Mouse (Mus musculus): ENCODE measurements around the gene Sell. TPM values are rescaled to one million over a fixed set of nuclear protein-coding genes. Genes with fewer than 3 reads are reported as not detected.
"Not testable (repeated sequence)": the region's sequence is repeated elsewhere in the genome, so short reads cannot be mapped to it uniquely, and the experiment has no call there.

The Sell gene
- 0.15 and 0.32 TPM in 2 replicates for polyA plus RNA-seq (2012; rRNA removed)

DNA sequence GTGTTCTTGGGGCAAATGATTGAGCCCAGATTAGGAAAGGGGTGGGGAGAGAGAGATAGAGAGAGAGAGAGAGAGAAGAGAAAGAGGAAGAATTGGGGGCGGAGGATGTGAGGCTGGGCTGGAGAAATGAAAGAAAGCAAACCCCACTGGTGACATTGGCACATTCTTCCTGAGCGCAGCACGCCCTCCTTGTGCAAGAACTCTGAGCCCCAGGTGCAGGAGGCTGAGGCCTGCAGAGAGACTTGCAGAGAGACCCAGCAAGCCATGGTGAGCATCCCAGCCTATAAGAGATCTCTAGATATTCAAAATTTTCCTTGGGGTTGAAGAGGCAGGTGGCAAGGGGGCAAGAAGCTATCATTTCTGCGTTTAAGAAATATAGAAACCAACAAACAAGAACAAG lies at the start of gene Sell:
Sell (plus strand) TSS at position 58 of the 400 bp plus-strand sequence.
- Histone ChIP-seq H3K4me1 (ENCODE audit: control insufficient read depth, insufficient read depth, low read length) (no peaks in the 10 kb centered on the region), H3K27ac (ENCODE audit: insufficient read depth, low read length) (no peak within 1 kb of the TSS), H3K4me3 (ENCODE audit: insufficient read depth, low read length) (no peak within 1 kb of the TSS)
- TF ChIP-seq POLR2A (IDR thresholded peaks at IDR 0.05; ENCODE audit: extremely low read depth, insufficient read depth, low read length) = no peak
- no peak for TF ChIP-seq CTCF (IDR thresholded peaks at IDR 0.05; ENCODE audit: extremely low read depth, insufficient read depth, low read length)

DNA sequence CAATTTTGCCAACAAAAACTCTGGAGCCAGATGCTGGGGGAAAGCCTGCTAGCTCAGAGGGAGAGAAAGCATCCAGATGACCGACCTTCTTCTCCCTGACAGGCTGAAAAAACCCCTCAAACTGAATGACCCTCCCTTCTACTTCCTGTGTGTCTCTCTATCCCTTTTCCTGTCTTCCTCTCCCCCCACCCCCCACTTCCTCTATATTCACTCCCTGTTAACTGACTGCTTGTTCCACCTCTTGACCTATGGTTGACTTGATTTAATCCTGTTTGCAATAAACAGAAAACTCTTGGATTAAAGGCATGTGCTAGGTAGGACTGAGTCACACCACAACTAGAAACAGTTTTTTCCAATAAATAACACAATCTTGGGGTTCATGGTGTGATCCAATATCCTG lies 47.2 kb upstream of the Sell start:
- Histone ChIP-seq H3K27ac (ENCODE audit: insufficient read depth, low read length) (no peak overlapping the region), H3K4me3 (ENCODE audit: insufficient read depth, low read length) (no peak overlapping the region), H3K4me1 (ENCODE audit: control insufficient read depth, insufficient read depth, low read length) (no peaks in the 10 kb centered on the region)
- no peak for TF ChIP-seq POLR2A (IDR thresholded peaks at IDR 0.05; ENCODE audit: extremely low read depth, insufficient read depth, low read length)
- no peak for TF ChIP-seq CTCF (IDR thresholded peaks at IDR 0.05; ENCODE audit: extremely low read depth, insufficient read depth, low read length)

DNA sequence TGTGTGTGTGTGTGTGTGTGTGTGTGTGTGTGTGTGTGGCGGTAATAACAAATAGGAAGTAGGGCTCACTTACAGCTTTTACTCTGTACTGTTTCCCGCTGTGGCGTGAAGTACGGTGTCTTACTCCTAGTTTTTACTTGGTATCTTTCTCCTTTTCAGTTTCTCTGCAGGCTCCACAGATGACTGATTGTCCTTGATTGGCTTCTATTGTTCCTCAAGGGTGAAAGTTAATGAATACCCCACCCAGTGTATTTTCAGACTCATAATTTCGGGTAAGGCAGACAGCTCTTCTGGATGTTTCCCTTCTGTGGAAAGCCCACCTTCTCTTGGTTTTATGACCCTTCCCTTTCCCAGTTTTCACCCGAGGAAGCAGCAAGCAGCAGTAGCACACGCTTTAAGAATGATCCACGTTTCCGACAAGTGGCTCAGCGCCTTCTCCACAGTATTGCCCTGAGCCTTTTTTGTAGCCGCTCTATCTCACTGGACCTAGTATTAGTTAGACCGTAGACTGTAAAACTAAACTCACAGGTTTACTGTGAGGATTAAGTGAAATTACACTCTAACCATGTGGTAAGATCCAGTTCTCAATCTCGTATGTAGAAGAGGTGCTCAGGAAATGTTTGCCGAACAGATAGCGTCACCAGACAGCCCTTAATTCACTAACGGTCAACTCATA lies 43.4 kb upstream of the Sell start:
- Histone ChIP-seq H3K4me1 (ENCODE audit: control insufficient read depth, insufficient read depth, low read length) (no peaks in the 10 kb centered on the region), H3K4me3 (ENCODE audit: insufficient read depth, low read length) (no peak overlapping the region), H3K27ac (ENCODE audit: insufficient read depth, low read length) (no peak overlapping the region)
- no peak for TF ChIP-seq POLR2A (IDR thresholded peaks at IDR 0.05; ENCODE audit: extremely low read depth, insufficient read depth, low read length)
- TF ChIP-seq CTCF (IDR thresholded peaks at IDR 0.05; ENCODE audit: extremely low read depth, insufficient read depth, low read length) = no peak

DNA sequence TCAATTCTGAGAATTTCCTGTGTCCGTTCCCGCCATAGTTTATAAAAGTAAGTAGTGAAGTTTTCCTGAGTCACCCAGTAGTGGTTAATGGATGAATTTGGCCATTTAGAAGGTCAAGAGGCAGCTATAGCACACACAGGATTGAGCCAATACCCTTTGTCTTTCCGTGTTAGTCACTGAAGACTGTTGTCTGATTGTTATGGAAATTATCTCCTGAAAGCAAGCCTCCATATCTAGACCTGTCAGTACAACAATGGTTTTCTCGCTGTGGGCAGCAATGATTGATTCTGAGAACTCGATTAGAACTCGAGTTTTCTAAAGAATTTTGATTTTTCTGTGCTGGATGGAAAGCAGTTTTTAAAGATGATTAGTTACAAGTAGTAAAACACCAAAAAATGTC lies 42.0 kb upstream of the Sell start:
- Histone ChIP-seq H3K4me3 (ENCODE audit: insufficient read depth, low read length) (no peak overlapping the region), H3K27ac (ENCODE audit: insufficient read depth, low read length) (no peak overlapping the region), H3K4me1 (ENCODE audit: control insufficient read depth, insufficient read depth, low read length) (no peaks in the 10 kb centered on the region)
- TF ChIP-seq CTCF (IDR thresholded peaks at IDR 0.05; ENCODE audit: extremely low read depth, insufficient read depth, low read length) = no peak
- TF ChIP-seq POLR2A (IDR thresholded peaks at IDR 0.05; ENCODE audit: extremely low read depth, insufficient read depth, low read length) = no peak

DNA sequence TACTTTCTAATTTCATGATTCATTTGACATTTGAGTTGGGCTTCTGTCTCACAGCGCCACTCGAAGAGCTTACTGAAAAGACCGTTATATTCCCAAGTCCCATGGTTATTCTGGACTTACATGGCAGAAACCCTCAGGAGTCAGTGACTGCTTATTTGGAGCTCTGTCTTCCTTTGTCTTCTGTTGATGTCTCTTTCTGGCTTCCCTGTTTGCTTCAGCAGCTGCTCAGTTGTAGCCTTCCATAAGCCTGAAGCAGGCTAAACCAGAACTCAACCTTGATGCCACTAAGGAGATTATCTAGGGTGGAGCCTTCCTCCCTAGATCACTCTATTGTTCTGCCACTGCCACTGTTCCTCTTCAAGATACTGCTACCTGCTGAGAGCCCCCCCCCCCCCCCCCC lies 41.0 kb upstream of the Sell start:
- H3K4me1 ChIP-seq (ENCODE audit: control insufficient read depth, insufficient read depth, low read length); H3K27ac ChIP-seq (ENCODE audit: insufficient read depth, low read length); H3K4me3 ChIP-seq (ENCODE audit: insufficient read depth, low read length): not testable (repeated sequence)

DNA sequence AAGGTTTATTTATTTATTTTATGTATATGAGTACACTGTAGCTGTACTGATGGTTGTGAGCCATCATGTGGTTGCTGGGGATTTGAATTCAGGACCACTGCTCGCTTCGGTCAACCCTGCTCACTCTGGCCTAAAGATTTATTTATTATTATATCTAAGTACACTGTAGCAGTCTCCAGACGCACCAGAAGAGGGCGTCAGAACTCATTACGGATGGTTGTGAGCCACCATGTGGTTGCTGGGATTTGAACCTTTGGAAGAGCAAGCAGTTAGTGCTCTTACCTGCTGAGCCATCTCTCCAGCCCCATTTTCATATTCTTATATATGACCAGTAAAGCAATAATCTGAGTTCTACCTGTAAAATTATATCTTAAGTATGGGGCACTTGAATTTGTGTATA lies 39.7 kb upstream of the Sell start:
- not testable (repeated sequence) for H3K27ac ChIP-seq (ENCODE audit: insufficient read depth, low read length); H3K4me1 ChIP-seq (ENCODE audit: control insufficient read depth, insufficient read depth, low read length); H3K4me3 ChIP-seq (ENCODE audit: insufficient read depth, low read length)

DNA sequence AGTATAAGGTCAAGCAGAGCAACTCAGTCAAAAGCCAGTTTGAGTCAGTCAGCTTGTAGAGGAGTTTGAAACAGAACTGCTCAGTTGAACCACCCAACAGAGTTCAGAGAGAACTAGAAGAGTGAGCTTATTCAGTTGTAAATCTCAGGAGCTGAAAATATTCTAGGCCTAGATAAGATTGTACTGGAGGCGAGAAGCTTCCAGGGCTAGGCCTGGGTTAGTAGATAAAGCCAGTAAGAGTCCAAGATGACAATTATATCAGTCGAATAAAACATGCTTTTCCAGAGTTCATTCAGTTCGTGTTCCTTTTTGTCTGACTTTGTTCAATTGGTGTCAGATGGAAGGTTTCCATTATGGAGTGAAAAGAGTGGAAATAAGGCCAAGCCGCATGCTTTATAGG lies 36.1 kb upstream of the Sell start:
- no peak overlapping the region for H3K4me3 ChIP-seq (ENCODE audit: insufficient read depth, low read length)
- H3K27ac ChIP-seq (ENCODE audit: insufficient read depth, low read length) = no peak overlapping the region
- TF ChIP-seq POLR2A (IDR thresholded peaks at IDR 0.05; ENCODE audit: extremely low read depth, insufficient read depth, low read length) = no peak
- TF ChIP-seq CTCF (IDR thresholded peaks at IDR 0.05; ENCODE audit: extremely low read depth, insufficient read depth, low read length) = no peak
- H3K4me1 ChIP-seq (ENCODE audit: control insufficient read depth, insufficient read depth, low read length) = no peaks in the 10 kb centered on the region

DNA sequence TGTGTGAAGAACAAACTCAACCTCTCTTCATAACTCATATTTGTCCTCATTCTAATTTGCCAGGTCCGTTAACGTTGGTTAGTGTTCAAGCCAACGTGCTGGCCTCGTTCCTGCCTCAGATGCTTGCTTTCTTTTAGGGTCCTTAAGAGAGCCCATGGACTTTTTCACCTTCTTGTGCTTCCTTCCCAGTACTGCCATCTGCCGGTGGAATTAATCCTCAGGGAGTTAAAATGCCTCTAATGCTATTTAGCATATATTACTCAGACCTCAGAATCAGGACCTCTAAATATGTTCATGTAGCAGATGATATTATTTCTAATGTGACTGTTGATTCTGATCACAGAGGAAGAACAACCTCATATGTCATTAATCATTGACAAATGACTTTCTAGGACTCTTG lies 34.4 kb upstream of the Sell start:
- H3K4me3 ChIP-seq (ENCODE audit: insufficient read depth, low read length) = no peak overlapping the region
- TF ChIP-seq CTCF (IDR thresholded peaks at IDR 0.05; ENCODE audit: extremely low read depth, insufficient read depth, low read length) (no peak), POLR2A (IDR thresholded peaks at IDR 0.05; ENCODE audit: extremely low read depth, insufficient read depth, low read length) (no peak)
- no peaks in the 10 kb centered on the region for H3K4me1 ChIP-seq (ENCODE audit: control insufficient read depth, insufficient read depth, low read length)
- no peak overlapping the region for H3K27ac ChIP-seq (ENCODE audit: insufficient read depth, low read length)

DNA sequence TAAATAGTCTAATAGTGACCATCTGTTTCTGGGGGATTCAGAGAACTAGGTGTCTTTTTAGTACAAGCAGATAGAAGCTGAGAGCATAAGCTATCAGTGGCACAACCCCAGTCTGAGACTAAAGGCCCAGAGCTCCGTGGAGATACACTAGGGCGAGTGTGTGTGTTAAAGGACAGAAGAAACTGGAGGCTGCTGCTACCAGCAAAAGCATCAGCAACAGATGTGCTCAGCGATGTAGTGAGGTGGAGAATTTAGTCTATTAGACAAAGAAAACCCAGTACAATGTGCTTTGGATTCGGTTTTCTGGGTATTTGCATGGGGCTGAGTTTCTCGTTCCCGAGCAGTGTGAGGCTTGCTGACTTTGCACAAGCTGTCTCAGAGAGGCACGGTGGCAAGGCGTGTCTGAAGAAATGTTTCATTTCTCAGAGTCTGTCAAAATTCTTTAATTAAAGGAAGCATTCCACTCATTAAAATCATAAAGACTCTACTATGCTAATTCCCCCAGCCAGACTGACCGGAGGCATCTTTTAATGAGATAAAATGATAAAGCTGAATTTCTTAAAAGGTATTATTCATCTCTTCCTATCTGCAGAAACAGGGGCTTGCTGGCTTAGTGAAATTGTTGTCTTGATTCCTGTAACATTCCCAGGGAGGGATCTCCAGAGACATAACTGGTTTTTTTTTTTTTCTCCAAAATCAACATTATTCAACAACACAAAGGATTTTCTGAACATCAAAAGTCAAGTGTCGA lies 21.2 kb upstream of the Sell start:
- Histone ChIP-seq H3K4me1 (ENCODE audit: control insufficient read depth, insufficient read depth, low read length) (no peaks in the 10 kb centered on the region), H3K27ac (ENCODE audit: insufficient read depth, low read length) (no peak overlapping the region), H3K4me3 (ENCODE audit: insufficient read depth, low read length) (no peak overlapping the region)
- TF ChIP-seq POLR2A (IDR thresholded peaks at IDR 0.05; ENCODE audit: extremely low read depth, insufficient read depth, low read length) (no peak), CTCF (IDR thresholded peaks at IDR 0.05; ENCODE audit: extremely low read depth, insufficient read depth, low read length) (no peak)

DNA sequence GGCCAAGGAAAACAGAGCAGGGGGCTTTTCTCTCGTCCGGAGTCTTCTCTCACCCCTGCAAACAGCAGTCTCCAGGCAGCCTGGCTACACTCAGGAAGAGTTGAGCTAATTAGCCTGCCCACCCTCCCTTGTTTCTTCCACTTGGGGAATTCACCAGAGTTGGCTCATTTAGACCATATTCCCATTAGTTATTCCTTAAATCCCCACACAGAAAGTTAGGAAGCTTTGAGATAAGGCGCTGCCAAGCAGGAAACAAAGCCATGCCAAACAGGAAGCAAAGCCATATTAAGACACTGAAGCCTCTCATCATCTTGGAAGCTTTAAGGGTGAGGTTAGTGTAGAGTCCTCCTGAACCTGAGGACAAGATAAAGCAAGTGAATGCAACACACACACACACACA lies 18.2 kb upstream of the Sell start:
- H3K4me1 ChIP-seq (ENCODE audit: control insufficient read depth, insufficient read depth, low read length) = no peaks in the 10 kb centered on the region

More for the DNA sequence above, 18.2 kb upstream of the Sell start:
- Histone ChIP-seq H3K4me3 (ENCODE audit: insufficient read depth, low read length) (no peak overlapping the region), H3K27ac (ENCODE audit: insufficient read depth, low read length) (no peak overlapping the region)
- TF ChIP-seq CTCF (IDR thresholded peaks at IDR 0.05; ENCODE audit: extremely low read depth, insufficient read depth, low read length) = no peak

Measured in cortical plate, adult 2 months (tissue).